Mouse (Mus musculus) forebrain, embryonic 16.5 days (tissue): Measurements from ENCODE around the gene Srp68. TPM values are rescaled to one million over a fixed set of nuclear protein-coding genes. Genes with fewer than 3 reads are reported as not detected.
A peak's percentile ranks its signal among the peaks of the same experiment; 100 is the strongest.
"Not testable (repeated sequence)": the region's sequence is repeated elsewhere in the genome, so short reads cannot be mapped to it uniquely, and the experiment has no call there.

Source experiments
- ATAC-seq: fragments of 200-750 bp; cut with Nextera tagmentation; 2 replicates; pipeline ENCODE4 v1.8.0; 2017; ENCODE audit warnings: mild to moderate bottlenecking, moderate library complexity
- H3K27ac ChIP-seq: fragments of 300-500 bp; sonication (generic); 2 replicates; pipeline ENCODE4 v1.5.1; 2014; ENCODE audit warnings: low read length, control low read depth
- H3K27me3 ChIP-seq: fragments of 300-500 bp; sonication (generic); replicated peaks from 2 replicates; pipeline ENCODE4 v1.6.1; 2014; ENCODE audit warnings: low read length; ENCODE audit not compliant: control insufficient read depth, insufficient read depth
- H3K36me3 ChIP-seq: fragments of 300-500 bp; sonication (generic); 2 replicates; pipeline ENCODE4 v1.6.1; 2014; ENCODE audit not compliant: control insufficient read depth, insufficient read depth
- H3K4me1 ChIP-seq: fragments of 300-500 bp; sonication (generic); replicated peaks from 2 replicates; pipeline ENCODE4 v1.6.1; 2014; ENCODE audit warnings: low read length; ENCODE audit not compliant: control insufficient read depth, insufficient read depth
- H3K4me2 ChIP-seq: fragments of 300-500 bp; sonication (generic); 2 replicates; pipeline ENCODE4 v1.6.1; 2014; ENCODE audit warnings: mild to moderate bottlenecking, low read length, control low read depth
- H3K4me3 ChIP-seq: fragments of 300-500 bp; sonication (generic); replicated peaks from 2 replicates; pipeline ENCODE4 v1.5.1; 2014; ENCODE audit warnings: mild to moderate bottlenecking, low read length, control low read depth
- H3K9ac ChIP-seq: fragments of 300-500 bp; sonication (generic); replicated peaks from 2 replicates; pipeline ENCODE4 v1.6.1; 2014; ENCODE audit warnings: low read depth, low read length, control low read depth
- H3K9me3 ChIP-seq: fragments of 300-500 bp; sonication (generic); 2 replicates; pipeline ENCODE4 v1.6.1; 2016; ENCODE audit warnings: low read length; ENCODE audit not compliant: control insufficient read depth
- WGBS: fragments of 180-500 bp; shearing (Covaris S2); extraction: QIAGEN DNeasy Blood & Tissue Kit; methylation state at CpG from one replicate; pipeline ENCODE4 v1.1.7; 2014; 5-methylcytosine and 5-hydroxymethylcytosine counted together
- polyA plus RNA-seq: library from polyadenylated mRNA; unstranded; fragments of >200 nt; fragmentation: Nextera tagmentation; extraction: Ambion mirVana; gene quantifications from 2 replicates; pipeline ENCODE4 v1.2.1, GENCODE M21; 2015

The Srp68 gene
- polyA plus RNA-seq, 1 experiment from 2014 or later, result 64.1 TPM

- H3K27ac ChIP-seq, result no peak overlapping the region
- no peak overlapping the region for H3K4me3 ChIP-seq
- WGBS, result 70% methylated on average over 7 of the region's 7 CpGs
- no peak for ATAC-seq
- no peak overlapping the region for H3K4me2 ChIP-seq
- no peaks in the 10 kb centered on the region for H3K9me3 ChIP-seq
- peaks cover 6% of the 10 kb centered on the region for H3K36me3 ChIP-seq
- H3K9ac ChIP-seq, result no peak overlapping the region
- H3K4me1 ChIP-seq, result peaks cover 14% of the 10 kb centered on the region
- peaks cover 45% of the 10 kb centered on the region for H3K27me3 ChIP-seq
These were observed 11.8 kb upstream of the Srp68 start for GRCm38 (mm10) chr11:116285770-116286191.

DNA sequence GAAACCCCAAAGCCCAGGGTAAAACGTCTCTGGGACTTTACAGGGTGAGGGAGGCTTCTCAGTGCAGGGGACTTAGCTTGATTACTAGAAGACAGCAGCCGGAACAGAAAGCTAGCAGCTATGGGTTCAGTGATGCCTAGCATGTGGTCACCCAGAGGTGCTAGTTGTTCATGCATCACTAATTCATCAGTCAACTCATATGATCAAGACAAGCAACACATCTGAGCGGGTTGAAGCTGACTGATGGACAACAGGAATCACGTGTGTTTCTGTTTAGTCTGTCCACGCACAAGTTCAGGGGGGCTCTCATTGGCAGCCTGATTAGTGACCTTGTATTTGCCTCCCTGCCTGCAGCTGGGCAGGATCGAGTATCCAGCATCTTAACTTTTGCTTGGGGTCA, 10.0 kb upstream of the Srp68 start:
- H3K4me3 ChIP-seq, result no peak overlapping the region
- ATAC-seq, result no peak
- no peak overlapping the region for H3K27ac ChIP-seq
- WGBS, result 61% methylated on average over 6 of the region's 6 CpGs
- H3K4me2 ChIP-seq, result no peak overlapping the region
- H3K9ac ChIP-seq, result no peak overlapping the region
- H3K27me3 ChIP-seq, result peaks cover 56% of the 10 kb centered on the region
- H3K4me1 ChIP-seq, result peaks cover 14% of the 10 kb centered on the region
- H3K36me3 ChIP-seq, result peaks cover 6% of the 10 kb centered on the region; the same call in 1 of the 2 replicates
- no peaks in the 10 kb centered on the region for H3K9me3 ChIP-seq

- H3K27me3 ChIP-seq, result peaks cover 56% of the 10 kb centered on the region
- H3K36me3 ChIP-seq, result 0 out of 2 replicates have a peak, but pooled peaks cover under 1% of the 10 kb centered on the region
- peaks cover 14% of the 10 kb centered on the region for H3K4me1 ChIP-seq
- H3K9ac ChIP-seq, result no peak overlapping the region
- no peak overlapping the region for H3K27ac ChIP-seq
- ATAC-seq, result no peak
- H3K4me3 ChIP-seq, result no peak overlapping the region
- no peak overlapping the region for H3K4me2 ChIP-seq
- H3K9me3 ChIP-seq, result no peaks in the 10 kb centered on the region
- 10% methylated on average over 48 of the region's 48 CpGs for WGBS
These were observed 9.0 kb upstream of the Srp68 start for GRCm38 (mm10) chr11:116282912-116283521.

- peaks cover 14% of the 10 kb centered on the region for H3K4me1 ChIP-seq
- H3K27ac ChIP-seq, result no peak overlapping the region
- no peaks in the 10 kb centered on the region for H3K9me3 ChIP-seq
- no peak for ATAC-seq
- H3K4me3 ChIP-seq, result no peak overlapping the region
- no peak overlapping the region for H3K9ac ChIP-seq
- no peak overlapping the region for H3K4me2 ChIP-seq
- 0% methylated on average over 11 of the region's 11 CpGs for WGBS
- H3K36me3 ChIP-seq, result no peaks in the 10 kb centered on the region
- peaks cover 56% of the 10 kb centered on the region for H3K27me3 ChIP-seq
These were observed 8.1 kb upstream of the Srp68 start for GRCm38 (mm10) chr11:116282089-116282488.

DNA sequence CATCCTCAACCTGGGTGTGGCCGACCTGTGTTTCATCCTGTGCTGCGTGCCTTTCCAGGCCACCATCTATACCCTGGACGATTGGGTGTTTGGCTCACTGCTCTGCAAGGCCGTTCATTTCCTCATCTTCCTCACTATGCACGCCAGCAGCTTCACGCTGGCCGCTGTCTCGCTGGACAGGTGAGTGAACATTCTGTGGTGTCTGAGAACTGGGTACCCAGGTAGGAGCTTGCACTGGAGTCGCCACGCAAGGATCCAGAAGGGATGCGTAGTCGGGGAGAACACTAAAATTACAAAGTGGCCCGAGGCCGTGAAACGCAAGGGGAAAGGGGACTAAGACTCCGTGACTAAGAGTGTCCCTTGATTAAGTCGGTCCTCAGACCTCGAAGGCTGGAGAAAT, 7.7 kb upstream of the Srp68 start:
- WGBS, result 2% methylated on average over 18 of the region's 18 CpGs
- H3K9ac ChIP-seq, result peak overlapping the region; percentile 15; the same call in 1 of the 2 replicates
- ATAC-seq, result no peak
- no peaks in the 10 kb centered on the region for H3K9me3 ChIP-seq
- H3K4me2 ChIP-seq, result peak overlapping the region; percentile 48
- peaks cover 56% of the 10 kb centered on the region for H3K27me3 ChIP-seq
- peaks cover 14% of the 10 kb centered on the region for H3K4me1 ChIP-seq
- H3K4me3 ChIP-seq, result peak overlapping the region; percentile 33
- H3K36me3 ChIP-seq, result no peaks in the 10 kb centered on the region
- H3K27ac ChIP-seq, result no peak overlapping the region

- Histone ChIP-seq H3K27me3 (peaks cover 56% of the 10 kb centered on the region), H3K4me3 (peak within 1 kb of the TSS; percentile 33), H3K4me2 (peak within 1 kb of the TSS; percentile 48), H3K4me1 (peaks cover 14% of the 10 kb centered on the region), H3K9me3 (no peaks in the 10 kb centered on the region), H3K36me3 (no peaks in the 10 kb centered on the region), H3K9ac (peak within 1 kb of the TSS; percentile 15; the same call in 1 of the 2 replicates), H3K27ac (no peak within 1 kb of the TSS)
- no peak for ATAC-seq
- 6% methylated on average over 48 of the region's 48 CpGs for WGBS
These were observed 7.0 kb upstream of the Srp68 start, which contains the start of gene Galr2 for GRCm38 (mm10) chr11:116280751-116281663. Gene Galr2, plus strand, starts transcription at chr11:116280939.

DNA sequence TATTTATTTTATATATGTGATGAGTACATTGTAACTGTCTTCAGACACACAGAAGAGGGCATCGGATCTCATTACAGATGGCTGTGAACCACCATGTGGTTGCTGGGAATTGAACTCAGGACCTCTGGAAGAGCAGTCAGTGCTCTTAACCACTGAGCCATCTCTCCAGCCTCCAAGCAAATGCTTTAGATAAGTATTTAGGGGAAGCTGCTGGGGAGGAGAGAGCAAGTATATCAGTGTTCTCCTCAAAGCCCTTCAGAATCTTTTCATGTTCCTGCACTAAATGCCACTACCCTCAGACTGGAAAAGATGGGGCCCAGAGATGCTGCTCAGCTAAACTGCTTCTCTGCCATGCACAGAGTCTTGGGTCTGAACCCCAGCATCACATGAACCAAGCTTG, 3.2 kb upstream of the Srp68 start:
- peaks cover 30% of the 10 kb centered on the region for H3K4me1 ChIP-seq
- WGBS, result 93% methylated on average over 1 of the region's 1 CpGs
- not testable (repeated sequence) for H3K9me3 ChIP-seq, H3K27ac ChIP-seq, H3K4me3 ChIP-seq, H3K9ac ChIP-seq, ATAC-seq, H3K4me2 ChIP-seq, H3K36me3 ChIP-seq
- H3K27me3 ChIP-seq, result peaks cover 26% of the 10 kb centered on the region

DNA sequence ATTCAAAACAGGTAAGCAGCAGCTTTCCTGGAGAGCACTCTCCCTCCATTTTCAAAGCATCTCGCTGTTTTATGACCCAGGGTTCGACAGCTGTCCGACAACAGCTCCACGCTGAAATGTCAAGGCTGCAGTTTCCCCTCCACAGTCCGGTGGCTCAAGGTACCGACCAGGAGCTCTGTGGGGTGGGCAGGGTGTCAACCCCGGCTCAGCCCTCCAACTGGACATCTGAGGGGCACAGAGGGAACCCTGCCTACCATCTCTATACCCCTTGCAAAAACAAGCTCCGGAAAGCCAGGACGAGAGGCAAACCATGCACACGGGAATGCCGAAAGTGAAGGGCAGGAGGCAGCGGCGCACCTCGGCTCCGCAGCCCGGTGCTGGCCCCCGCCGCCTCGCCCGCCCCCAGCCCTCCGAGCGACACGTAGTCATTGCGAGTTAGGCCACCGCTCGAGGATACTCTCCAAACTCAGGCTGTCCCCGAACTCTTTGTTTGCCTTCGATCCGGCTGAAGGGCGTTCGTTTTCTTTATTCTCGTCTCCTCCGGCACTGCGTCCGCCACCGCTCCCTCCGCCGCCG, 460 bp downstream of the Srp68 start:
- H3K4me3 ChIP-seq, result peak overlapping the region; percentile 97
- peak overlapping the region; percentile 96 for H3K4me2 ChIP-seq
- peak overlapping the region; percentile 41 for H3K27ac ChIP-seq
- WGBS, result under 1% methylated on average over 34 of the region's 39 CpGs
- peaks cover 2% of the 10 kb centered on the region; the same call in 1 of the 2 replicates for H3K36me3 ChIP-seq
- H3K9ac ChIP-seq, result peak overlapping the region; percentile 93
- H3K4me1 ChIP-seq, result peaks cover 29% of the 10 kb centered on the region
- H3K9me3 ChIP-seq, result no peaks in the 10 kb centered on the region
- H3K27me3 ChIP-seq, result no peaks in the 10 kb centered on the region
- ATAC-seq, result peak; percentile 52
